Mouse (Mus musculus) thymus, adult 2 months (tissue): ENCODE measurements around the gene Gbf1. TPM values are rescaled to one million over a fixed set of nuclear protein-coding genes. Genes with fewer than 3 reads are reported as not detected.

Experiments used
- DNase-seq: peaks from one replicate; pipeline ENCODE4 v3.0.0; 2021
- H3K27ac ChIP-seq: fragments of 200-500 bp; 2 replicates; pipeline ENCODE4 v1.5.1; 2012; ENCODE audit warnings: low read length, control low read depth; ENCODE audit not compliant: control insufficient read depth, insufficient read depth
- H3K27me3 ChIP-seq: fragments of 200-500 bp; 2 replicates; pipeline ENCODE4 v1.6.1; 2012; ENCODE audit warnings: mild to moderate bottlenecking, low read length, moderate library complexity, mixed read lengths; ENCODE audit not compliant: control insufficient read depth, insufficient read depth
- H3K36me3 ChIP-seq: fragments of 200-500 bp; 2 replicates; pipeline ENCODE4 v1.6.1; 2012; ENCODE audit warnings: mild to moderate bottlenecking, low read length, moderate library complexity; ENCODE audit not compliant: control insufficient read depth, insufficient read depth
- H3K4me1 ChIP-seq: fragments of 200-500 bp; replicated peaks from 2 replicates; pipeline ENCODE4 v1.6.1; 2012; ENCODE audit warnings: low read length; ENCODE audit not compliant: control insufficient read depth, insufficient read depth
- H3K4me3 ChIP-seq: fragments of 200-500 bp; 2 replicates; pipeline ENCODE4 v1.5.1; 2012; ENCODE audit warnings: mild to moderate bottlenecking, low read length, control low read depth, moderate library complexity; ENCODE audit not compliant: control insufficient read depth, insufficient read depth
- CTCF ChIP-seq: fragments of 200-500 bp; IDR thresholded peaks from 2 replicates; pipeline ENCODE4 v1.5.1; 2012; ENCODE audit warnings: mild to moderate bottlenecking, control low read depth, low read length, moderate library complexity, borderline replicate concordance; ENCODE audit not compliant: control insufficient read depth, poor library complexity, insufficient read depth; ENCODE audit errors: extremely low read depth
- POLR2A ChIP-seq: fragments of 200-500 bp; IDR thresholded peaks from 2 replicates; pipeline ENCODE4 v1.6.1; 2012; ENCODE audit warnings: mild to moderate bottlenecking, low read length, control low read depth, moderate library complexity; ENCODE audit not compliant: control insufficient read depth, poor library complexity, insufficient read depth; ENCODE audit errors: extremely low read depth
- WGBS: fragments of 180-500 bp; shearing (Covaris S2); methylation state at CpG from one replicate; pipeline ENCODE4 v1.1.7; 2018; 5-methylcytosine and 5-hydroxymethylcytosine counted together
- polyA plus RNA-seq: library from polyadenylated mRNA; depleted of rRNA; stranded (reverse); fragments of >200 nt; gene quantifications from 2 replicates; pipeline ENCODE4 v1.2.3, GENCODE M21; 2012

Gene Gbf1
- polyA plus RNA-seq, 1 experiment: 113 TPM

- no peaks in the 10 kb centered on the region for H3K4me1 ChIP-seq
- no peak overlapping the region for H3K27ac ChIP-seq
- WGBS: 97% methylated on average over 3 of the region's 3 CpGs
- TF ChIP-seq POLR2A (no peak), CTCF (no peak)
- H3K36me3 ChIP-seq: no peaks in the 10 kb centered on the region
- H3K27me3 ChIP-seq: no peaks in the 10 kb centered on the region
- H3K4me3 ChIP-seq: no peak overlapping the region
- DNase-seq: no peak
Observed at GRCm38 (mm10) chr19:46227300-46227699, 75.0 kb downstream of the Gbf1 start.

DNA sequence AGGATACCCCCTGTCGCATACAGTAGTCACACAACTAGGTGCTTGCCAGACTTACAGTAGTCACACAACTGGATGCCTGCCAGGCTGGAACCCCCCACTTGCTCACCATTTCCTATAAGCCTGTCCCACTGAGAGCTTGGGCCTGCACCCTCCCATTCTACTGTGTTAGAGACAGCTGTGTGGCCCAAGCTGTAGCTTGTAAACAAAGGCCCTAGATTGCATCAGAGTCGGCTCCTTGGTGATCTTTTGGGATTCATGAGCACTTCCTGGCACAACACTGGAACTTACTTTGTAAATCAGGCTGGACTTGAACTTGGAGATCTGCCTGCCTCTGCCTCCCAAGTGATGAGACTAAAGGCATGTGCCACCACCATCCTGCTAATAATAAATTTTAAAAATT, 82.1 kb downstream of the Gbf1 start:
- no peaks in the 10 kb centered on the region for H3K36me3 ChIP-seq
- DNase-seq: no peak
- TF ChIP-seq CTCF: no peak
- TF ChIP-seq POLR2A: no peak
- no peak overlapping the region for H3K4me3 ChIP-seq
- no peak overlapping the region for H3K27ac ChIP-seq
- 94% methylated on average over 2 of the region's 2 CpGs for WGBS
- no peaks in the 10 kb centered on the region for H3K27me3 ChIP-seq
- no peaks in the 10 kb centered on the region for H3K4me1 ChIP-seq

DNA sequence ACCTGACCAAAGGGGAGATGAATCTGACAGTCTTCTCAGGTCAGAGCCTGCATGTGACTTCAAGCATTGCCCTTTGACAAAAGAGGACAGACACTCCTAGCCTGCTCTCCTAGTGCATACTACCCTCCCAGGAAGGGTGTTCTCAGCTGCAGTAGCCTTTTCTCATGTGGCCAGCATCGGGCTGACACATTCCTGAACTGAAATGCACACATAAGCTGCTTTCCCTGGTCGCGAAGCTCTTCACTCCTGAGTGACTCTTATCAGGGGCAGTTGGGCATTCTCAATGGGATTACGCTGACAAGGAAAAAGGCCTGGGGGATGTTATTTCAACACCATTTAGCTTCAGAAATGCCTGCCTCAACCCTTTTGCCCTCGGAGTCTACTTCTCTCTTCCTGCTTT, 84.3 kb downstream of the Gbf1 start:
- DNase-seq: no peak
- no peak overlapping the region for H3K4me3 ChIP-seq
- no peaks in the 10 kb centered on the region for H3K27me3 ChIP-seq
- no peak overlapping the region for H3K27ac ChIP-seq
- no peaks in the 10 kb centered on the region for H3K4me1 ChIP-seq
- H3K36me3 ChIP-seq: no peaks in the 10 kb centered on the region
- 94% methylated on average over 5 of the region's 5 CpGs for WGBS
- TF ChIP-seq CTCF: no peak
- no peak for TF ChIP-seq POLR2A

GRCm38 (mm10) chr19:46240246-46240645, 87.9 kb downstream of the Gbf1 start:
- no peak overlapping the region for H3K4me3 ChIP-seq
- DNase-seq: no peak
- peaks cover 4% of the 10 kb centered on the region for H3K4me1 ChIP-seq
- TF ChIP-seq POLR2A: no peak
- TF ChIP-seq CTCF: no peak
- no peaks in the 10 kb centered on the region for H3K36me3 ChIP-seq
- H3K27ac ChIP-seq: no peak overlapping the region
- no peaks in the 10 kb centered on the region for H3K27me3 ChIP-seq
- 51% methylated on average over 2 of the region's 2 CpGs for WGBS

DNA sequence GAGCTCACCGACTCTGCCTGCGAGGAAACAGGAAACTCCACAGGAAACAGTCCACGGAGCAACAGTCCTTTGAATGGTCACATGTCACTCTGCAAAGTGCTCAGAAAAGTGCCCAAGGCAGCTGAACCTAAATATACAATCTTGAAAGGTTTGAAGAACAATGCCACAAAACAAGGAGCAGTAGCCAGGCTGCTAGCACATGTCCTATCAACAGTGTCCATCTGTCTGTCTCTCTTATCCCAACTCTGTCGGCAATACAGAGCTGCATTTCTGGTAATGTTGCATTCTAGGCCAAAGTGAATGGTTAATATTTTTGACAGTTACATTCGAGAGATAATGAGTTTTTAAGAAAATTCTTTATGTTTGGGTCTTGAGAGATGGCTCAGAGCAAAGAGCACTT, 90.1 kb downstream of the Gbf1 start:
- Histone ChIP-seq H3K4me1 (peaks cover 4% of the 10 kb centered on the region), H3K27ac (no peak overlapping the region), H3K36me3 (no peaks in the 10 kb centered on the region), H3K4me3 (no peak overlapping the region), H3K27me3 (no peaks in the 10 kb centered on the region)
- TF ChIP-seq CTCF: no peak
- TF ChIP-seq POLR2A: no peak
- DNase-seq: no peak
- 25% methylated on average over 5 of the region's 5 CpGs for whole genome bisulfite sequencing

- no peak overlapping the region for H3K27ac ChIP-seq
- no peaks in the 10 kb centered on the region for H3K36me3 ChIP-seq
- no peak for TF ChIP-seq POLR2A
- TF ChIP-seq CTCF: no peak
- peaks cover 4% of the 10 kb centered on the region for H3K4me1 ChIP-seq
- no peak overlapping the region for H3K4me3 ChIP-seq
- WGBS: 94% methylated on average over 5 of the region's 5 CpGs
- no peaks in the 10 kb centered on the region for H3K27me3 ChIP-seq
- no peak for DNase-seq
Observed at GRCm38 (mm10) chr19:46244628-46245027, 92.3 kb downstream of the Gbf1 start.

- H3K36me3 ChIP-seq: no peaks in the 10 kb centered on the region; the same call in 1 of the 2 replicates
- TF ChIP-seq CTCF: no peak
- no peak for TF ChIP-seq POLR2A
- no peak overlapping the region for H3K4me3 ChIP-seq
- H3K27ac ChIP-seq: no peak overlapping the region
- DNase-seq: no peak
- 65% methylated on average over 7 of the region's 7 CpGs for WGBS
- H3K4me1 ChIP-seq: no peaks in the 10 kb centered on the region
- no peaks in the 10 kb centered on the region for H3K27me3 ChIP-seq
Observed at GRCm38 (mm10) chr19:46248991-46249390, 96.7 kb downstream of the Gbf1 start.
